Mouse (Mus musculus): ENCODE measurements around the gene Smad3. TPM values are rescaled to one million over a fixed set of nuclear protein-coding genes. Genes with fewer than 3 reads are reported as not detected.

The Smad3 gene
- polyA plus RNA-seq, 1 experiment: not detected

DNA sequence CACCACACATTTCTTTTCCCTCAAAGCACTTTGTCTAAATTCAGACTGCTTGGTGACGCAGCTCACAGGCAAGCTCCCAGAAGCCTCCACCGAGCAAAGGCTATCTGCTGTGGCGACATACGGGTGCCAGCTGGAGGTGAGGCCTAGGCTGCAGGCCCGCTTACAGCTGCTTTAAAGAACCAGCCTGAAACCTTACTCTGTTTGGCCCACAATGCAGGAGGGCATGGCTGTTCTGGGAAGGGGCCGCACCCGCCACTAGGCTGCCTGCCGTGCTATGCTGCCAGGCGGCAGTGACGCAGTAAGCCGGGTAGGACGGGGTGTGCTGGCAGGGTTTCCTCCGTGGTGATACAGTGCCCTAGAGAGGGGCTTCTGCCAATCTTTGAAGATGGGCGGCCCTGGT is 106.9 kb downstream of the Smad3 start:
- H3K27ac ChIP-seq (ENCODE audit: insufficient read depth, low read depth, low read length): no peak overlapping the region
- TF ChIP-seq POLR2A (IDR thresholded peaks at IDR 0.05; ENCODE audit: insufficient read depth, low read depth, low read length) (no peak), CTCF (IDR thresholded peaks at IDR 0.05; ENCODE audit: insufficient read depth, low read depth, low read length) (no peak)
- WGBS: 57% methylated on average over 14 of the region's 14 CpGs

DNA sequence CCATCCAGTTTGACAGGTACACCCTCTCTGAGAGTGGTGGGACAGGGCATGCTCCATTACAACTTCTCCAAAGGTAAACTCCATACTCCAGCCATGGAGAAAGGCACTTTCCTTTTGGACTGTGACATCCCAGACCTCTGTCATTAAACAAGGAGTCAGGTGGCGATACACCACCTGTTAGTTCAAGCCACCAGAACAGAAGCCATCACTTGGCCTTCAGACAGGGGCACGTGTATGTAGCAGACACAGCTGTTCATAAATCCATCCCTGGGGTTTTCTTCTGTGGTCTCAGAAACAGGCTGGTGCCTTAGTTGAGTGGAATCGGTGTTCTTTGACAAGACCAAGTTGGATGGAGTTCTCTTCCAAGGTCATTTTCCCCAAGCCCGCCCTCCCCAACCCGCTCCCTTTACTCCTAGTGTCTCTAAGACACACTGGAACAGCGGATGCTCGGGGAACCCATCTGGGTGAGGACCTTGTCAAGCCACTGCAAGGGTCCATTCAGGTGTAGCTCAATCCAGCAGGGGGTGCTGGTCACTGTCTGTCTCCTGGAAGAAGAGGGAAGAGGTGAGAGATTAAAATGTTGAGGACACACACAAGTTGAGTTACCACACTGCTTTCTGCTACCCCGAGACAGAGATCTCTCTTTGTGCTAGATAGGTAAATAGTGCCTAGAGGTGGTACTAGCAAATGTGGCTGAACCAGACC is 107.8 kb downstream of the Smad3 start:
- no peak overlapping the region for H3K4me3 ChIP-seq (ENCODE audit: insufficient read depth, low read depth, low read length)
- no peak overlapping the region for H3K27ac ChIP-seq (ENCODE audit: insufficient read depth, low read depth, low read length)
- TF ChIP-seq POLR2A (IDR thresholded peaks at IDR 0.05; ENCODE audit: insufficient read depth, low read depth, low read length) (no peak), CTCF (IDR thresholded peaks at IDR 0.05; ENCODE audit: insufficient read depth, low read depth, low read length) (no peak)
- peaks cover 33% of the 10 kb centered on the region for H3K4me1 ChIP-seq (ENCODE audit: control insufficient read depth, insufficient read depth, low read length)
- 94% methylated on average over 8 of the region's 8 CpGs for WGBS

More for the DNA sequence above, 106.9 kb downstream of the Smad3 start:
- H3K4me1 ChIP-seq (ENCODE audit: control insufficient read depth, insufficient read depth, low read length): peaks cover 33% of the 10 kb centered on the region
- H3K4me3 ChIP-seq (ENCODE audit: insufficient read depth, low read depth, low read length): no peak overlapping the region

DNA sequence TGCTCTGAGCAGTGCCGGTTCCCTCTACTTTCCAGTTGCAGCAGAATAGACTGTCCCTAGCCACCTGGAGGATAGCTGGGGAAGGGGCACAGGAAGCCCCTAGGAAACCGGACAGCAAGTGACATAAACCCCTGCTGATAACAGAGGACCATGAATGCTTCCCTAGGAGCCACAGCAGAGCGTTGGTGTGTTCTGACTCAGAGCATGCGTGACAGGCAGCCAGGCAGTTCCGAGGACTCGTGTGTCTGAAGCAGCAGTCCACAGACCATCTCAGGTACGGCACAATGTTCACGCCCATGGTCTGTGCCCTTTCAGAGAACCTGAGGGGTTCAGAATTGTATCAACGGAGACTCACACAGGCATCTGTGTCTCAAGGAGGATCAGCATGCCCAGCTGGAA is 109.3 kb downstream of the Smad3 start:
- no peak overlapping the region for H3K27ac ChIP-seq (ENCODE audit: insufficient read depth, low read depth, low read length)
- 48% methylated on average over 9 of the region's 9 CpGs for WGBS

DNA sequence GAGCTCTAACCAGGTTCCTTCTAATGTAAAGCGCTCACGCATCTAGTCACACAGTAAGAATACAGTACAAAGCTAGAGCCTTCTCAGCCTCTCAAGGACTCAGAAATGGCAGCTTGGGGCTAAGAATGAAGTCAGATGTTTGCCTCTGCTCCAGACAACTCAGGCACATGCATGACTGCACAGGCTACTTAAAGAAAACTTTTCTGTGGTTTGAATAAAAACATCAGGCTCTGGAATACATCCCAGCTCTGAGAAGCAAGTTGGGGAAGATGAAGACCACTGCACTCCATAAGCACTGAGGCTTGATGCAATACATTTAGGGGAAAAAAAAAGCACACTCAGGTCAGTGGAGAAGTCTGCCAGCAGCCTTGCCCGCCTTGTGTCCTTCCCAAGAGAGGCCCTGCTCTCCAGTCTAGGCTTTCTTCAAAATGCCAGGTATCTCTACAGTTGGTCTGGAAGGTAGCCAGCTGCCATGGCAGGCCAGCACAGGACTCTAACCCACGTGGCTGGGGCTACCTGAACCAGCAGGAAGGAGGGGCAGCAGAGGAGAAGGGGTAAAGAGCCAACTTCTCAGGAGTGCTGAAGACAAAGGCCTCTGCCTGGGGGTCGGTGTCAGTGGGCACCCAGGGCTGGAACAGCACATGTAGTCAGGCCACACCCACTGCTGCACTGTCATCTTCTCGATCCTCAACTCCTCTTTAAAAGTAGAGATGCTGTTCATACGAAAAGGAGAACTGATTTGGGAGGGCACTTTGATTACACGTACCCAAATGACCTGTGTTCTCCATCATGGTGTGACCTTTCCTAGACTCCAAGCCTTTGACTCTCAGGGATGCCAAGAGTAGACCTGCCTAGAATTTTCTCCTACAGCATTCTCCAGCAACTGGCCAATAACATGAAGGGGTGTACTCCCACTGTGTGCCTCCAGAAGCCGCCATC is 109.9 kb downstream of the Smad3 start:
- TF ChIP-seq CTCF (IDR thresholded peaks at IDR 0.05; ENCODE audit: insufficient read depth, low read depth, low read length) (no peak), POLR2A (IDR thresholded peaks at IDR 0.05; ENCODE audit: insufficient read depth, low read depth, low read length) (no peak)
- no peak overlapping the region for H3K27ac ChIP-seq (ENCODE audit: insufficient read depth, low read depth, low read length)
- WGBS: 78% methylated on average over 9 of the region's 9 CpGs
- H3K4me3 ChIP-seq (ENCODE audit: insufficient read depth, low read depth, low read length): no peak overlapping the region
- H3K4me1 ChIP-seq (ENCODE audit: control insufficient read depth, insufficient read depth, low read length): peaks cover 21% of the 10 kb centered on the region

More for the DNA sequence above, 109.3 kb downstream of the Smad3 start:
- no peak for TF ChIP-seq CTCF (IDR thresholded peaks at IDR 0.05; ENCODE audit: insufficient read depth, low read depth, low read length)
- no peak for TF ChIP-seq POLR2A (IDR thresholded peaks at IDR 0.05; ENCODE audit: insufficient read depth, low read depth, low read length)
- H3K4me3 ChIP-seq (ENCODE audit: insufficient read depth, low read depth, low read length): no peak overlapping the region
- H3K4me1 ChIP-seq (ENCODE audit: control insufficient read depth, insufficient read depth, low read length): peaks cover 25% of the 10 kb centered on the region

DNA sequence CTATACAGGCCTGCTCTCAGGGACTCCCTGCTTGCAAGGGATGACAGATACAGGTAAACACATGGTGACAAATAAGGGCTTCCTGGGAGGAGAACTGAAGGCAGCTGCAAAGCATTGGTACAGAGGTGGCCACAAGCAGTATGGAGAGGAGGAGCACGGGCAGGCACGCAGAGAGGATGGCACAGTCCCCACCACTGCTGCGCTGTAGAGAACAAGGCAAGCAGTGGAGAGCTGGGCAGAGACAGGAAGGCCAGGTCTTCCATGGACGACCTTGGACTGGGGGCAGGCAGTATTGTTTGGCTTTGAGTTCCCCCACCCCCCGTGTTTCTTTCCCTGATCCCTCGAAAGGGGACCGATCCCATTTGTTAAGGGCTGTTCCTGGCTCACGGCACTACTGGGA is 112.7 kb downstream of the Smad3 start:
- no peak overlapping the region for H3K27ac ChIP-seq (ENCODE audit: insufficient read depth, low read depth, low read length)
- 85% methylated on average over 8 of the region's 8 CpGs for WGBS
- no peak for TF ChIP-seq POLR2A (IDR thresholded peaks at IDR 0.05; ENCODE audit: insufficient read depth, low read depth, low read length)
- no peak for TF ChIP-seq CTCF (IDR thresholded peaks at IDR 0.05; ENCODE audit: insufficient read depth, low read depth, low read length)
- peaks cover 9% of the 10 kb centered on the region for H3K4me1 ChIP-seq (ENCODE audit: control insufficient read depth, insufficient read depth, low read length)
- no peak overlapping the region for H3K4me3 ChIP-seq (ENCODE audit: insufficient read depth, low read depth, low read length)

DNA sequence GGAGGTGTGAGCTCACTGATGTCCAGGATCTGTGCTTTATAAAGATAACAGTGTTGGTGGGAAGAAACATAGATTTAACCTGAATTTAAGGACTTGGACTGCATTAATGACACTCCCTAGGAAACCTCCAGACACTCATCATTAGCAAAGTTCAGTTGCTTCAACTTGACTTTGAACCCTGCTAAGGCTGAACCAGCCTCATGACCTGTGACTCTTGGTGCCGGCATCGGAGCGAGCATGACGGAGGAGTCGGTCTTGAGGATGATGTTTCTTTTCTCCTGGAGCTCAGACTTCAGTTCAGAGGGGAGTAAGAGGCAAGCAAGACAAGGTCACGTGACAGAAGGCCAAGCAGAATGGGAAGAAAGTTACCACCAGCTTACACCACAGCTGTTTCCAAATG is 113.8 kb downstream of the Smad3 start:
- no peak overlapping the region for H3K4me3 ChIP-seq (ENCODE audit: insufficient read depth, low read depth, low read length)
- H3K27ac ChIP-seq (ENCODE audit: insufficient read depth, low read depth, low read length): no peak overlapping the region
- TF ChIP-seq POLR2A (IDR thresholded peaks at IDR 0.05; ENCODE audit: insufficient read depth, low read depth, low read length) (no peak), CTCF (IDR thresholded peaks at IDR 0.05; ENCODE audit: insufficient read depth, low read depth, low read length) (no peak)
- 95% methylated on average over 6 of the region's 6 CpGs for WGBS
- H3K4me1 ChIP-seq (ENCODE audit: control insufficient read depth, insufficient read depth, low read length): peaks cover 9% of the 10 kb centered on the region

DNA sequence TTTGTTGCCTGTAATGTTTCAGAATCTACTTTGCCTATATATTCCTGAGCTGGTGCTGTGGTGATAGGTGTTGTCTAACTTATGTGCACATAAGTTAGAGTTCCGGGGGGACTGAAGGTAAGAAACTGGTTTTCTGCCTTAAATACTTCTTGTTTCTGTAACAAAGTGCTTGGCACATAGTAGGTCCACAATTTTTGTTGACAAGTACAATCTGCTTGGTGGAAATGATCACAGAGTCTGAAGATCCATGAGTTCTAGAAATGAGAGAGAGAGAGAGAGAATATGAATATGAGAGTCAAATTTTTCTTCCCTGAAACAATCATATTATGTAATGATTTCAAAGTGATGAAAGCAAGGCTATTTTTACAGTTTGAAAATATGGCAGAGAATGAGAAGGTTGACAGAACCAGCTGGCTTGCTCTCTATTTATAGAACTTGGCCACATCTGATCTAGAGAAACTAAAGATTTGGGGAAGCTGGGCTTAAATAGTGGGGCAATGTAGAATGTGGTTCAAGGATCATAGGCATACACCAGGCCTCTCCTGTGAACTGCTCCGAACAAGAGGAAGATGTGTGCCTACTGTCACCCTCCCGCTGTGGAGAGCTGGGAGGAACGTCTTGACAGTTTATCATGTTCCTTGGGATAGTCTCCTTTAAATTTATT is 115.7 kb downstream of the Smad3 start:
- WGBS: 91% methylated on average over 4 of the region's 4 CpGs
- no peak overlapping the region for H3K27ac ChIP-seq (ENCODE audit: insufficient read depth, low read depth, low read length)

DNA sequence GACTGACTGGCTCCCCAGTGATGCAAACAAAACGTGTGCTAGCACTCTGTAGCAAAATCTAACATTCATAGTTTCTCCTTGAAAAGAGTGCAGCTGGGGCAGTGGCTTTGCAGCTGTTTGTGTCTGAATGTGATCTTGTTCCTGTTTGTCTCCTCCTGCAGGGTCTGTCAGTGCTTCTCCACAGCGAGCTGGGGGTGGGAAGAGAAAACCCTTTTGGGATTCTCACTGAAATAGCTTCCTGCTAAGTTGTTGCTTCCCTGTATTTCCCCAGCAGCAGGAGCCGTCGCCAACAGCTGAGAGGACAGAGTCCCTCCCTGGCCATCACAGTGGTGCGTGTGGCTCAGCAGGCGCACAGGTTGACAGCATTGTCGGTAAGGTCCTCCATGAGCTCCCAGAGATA is 121.7 kb downstream of the Smad3 start:
- H3K27ac ChIP-seq (ENCODE audit: insufficient read depth, low read depth, low read length): 0 out of 2 replicates have a peak overlapping the region, but pooled peaks have one; percentile 16
- WGBS: 46% methylated on average over 7 of the region's 7 CpGs
- no peak for TF ChIP-seq POLR2A (IDR thresholded peaks at IDR 0.05; ENCODE audit: insufficient read depth, low read depth, low read length)
- TF ChIP-seq CTCF (IDR thresholded peaks at IDR 0.05; ENCODE audit: insufficient read depth, low read depth, low read length): no peak
- peaks cover 32% of the 10 kb centered on the region for H3K4me1 ChIP-seq (ENCODE audit: control insufficient read depth, insufficient read depth, low read length)
- H3K4me3 ChIP-seq (ENCODE audit: insufficient read depth, low read depth, low read length): no peak overlapping the region

More for the DNA sequence above, 115.7 kb downstream of the Smad3 start:
- TF ChIP-seq POLR2A (IDR thresholded peaks at IDR 0.05; ENCODE audit: insufficient read depth, low read depth, low read length): no peak
- no peak for TF ChIP-seq CTCF (IDR thresholded peaks at IDR 0.05; ENCODE audit: insufficient read depth, low read depth, low read length)
- no peak overlapping the region for H3K4me3 ChIP-seq (ENCODE audit: insufficient read depth, low read depth, low read length)
- peaks cover 2% of the 10 kb centered on the region for H3K4me1 ChIP-seq (ENCODE audit: control insufficient read depth, insufficient read depth, low read length)
